Mouse (Mus musculus) liver, embryonic 14.5 days (tissue): ENCODE data around the gene Hydin.

ENCODE experiments used
- CTCF ChIP-seq: IDR thresholded peaks from 2 replicates; pipeline ENCODE4 v1.5.1; 2016; ENCODE audit warnings: antibody characterized with exemption, low read depth, control low read depth
- EP300 ChIP-seq: IDR thresholded peaks from 2 replicates; pipeline ENCODE4 v1.6.1; 2016; ENCODE audit warnings: antibody characterized with exemption, low read depth

- TF ChIP-seq CTCF: no peak
- TF ChIP-seq EP300: no peak
Observed at GRCm38 (mm10) chr8:110594164-110594563, 327.4 kb downstream of the Hydin start.
